Mouse (Mus musculus) NIH3T3 (cell line): Measurements from ENCODE around the gene Gm42688.

ENCODE experiments used
- DNase-seq: peaks from one replicate; pipeline ENCODE4 v3.0.0-alpha.2; 2012; ENCODE audit warnings: low read depth

Gene Gm42688

DNA sequence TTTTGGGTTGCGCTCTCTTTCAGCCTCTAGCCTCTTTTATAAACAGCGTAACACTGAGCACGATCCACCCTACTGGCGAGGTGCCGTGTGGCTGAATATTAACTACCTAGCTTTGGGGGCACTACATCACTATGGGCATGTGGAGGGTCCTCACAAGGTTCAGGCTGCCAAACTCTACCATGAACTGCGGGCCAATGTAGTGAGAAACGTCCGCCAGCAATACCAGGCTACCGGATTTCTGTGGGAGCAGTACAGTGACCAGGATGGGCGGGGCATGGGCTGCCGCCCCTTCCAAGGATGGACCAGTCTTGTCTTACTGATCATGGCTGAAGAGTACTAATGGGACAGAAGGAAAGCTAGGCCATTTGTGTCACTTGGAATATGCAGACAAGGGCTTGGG is 17.0 kb downstream of the Gm42688 start:
- no peak for DNase-seq

DNA sequence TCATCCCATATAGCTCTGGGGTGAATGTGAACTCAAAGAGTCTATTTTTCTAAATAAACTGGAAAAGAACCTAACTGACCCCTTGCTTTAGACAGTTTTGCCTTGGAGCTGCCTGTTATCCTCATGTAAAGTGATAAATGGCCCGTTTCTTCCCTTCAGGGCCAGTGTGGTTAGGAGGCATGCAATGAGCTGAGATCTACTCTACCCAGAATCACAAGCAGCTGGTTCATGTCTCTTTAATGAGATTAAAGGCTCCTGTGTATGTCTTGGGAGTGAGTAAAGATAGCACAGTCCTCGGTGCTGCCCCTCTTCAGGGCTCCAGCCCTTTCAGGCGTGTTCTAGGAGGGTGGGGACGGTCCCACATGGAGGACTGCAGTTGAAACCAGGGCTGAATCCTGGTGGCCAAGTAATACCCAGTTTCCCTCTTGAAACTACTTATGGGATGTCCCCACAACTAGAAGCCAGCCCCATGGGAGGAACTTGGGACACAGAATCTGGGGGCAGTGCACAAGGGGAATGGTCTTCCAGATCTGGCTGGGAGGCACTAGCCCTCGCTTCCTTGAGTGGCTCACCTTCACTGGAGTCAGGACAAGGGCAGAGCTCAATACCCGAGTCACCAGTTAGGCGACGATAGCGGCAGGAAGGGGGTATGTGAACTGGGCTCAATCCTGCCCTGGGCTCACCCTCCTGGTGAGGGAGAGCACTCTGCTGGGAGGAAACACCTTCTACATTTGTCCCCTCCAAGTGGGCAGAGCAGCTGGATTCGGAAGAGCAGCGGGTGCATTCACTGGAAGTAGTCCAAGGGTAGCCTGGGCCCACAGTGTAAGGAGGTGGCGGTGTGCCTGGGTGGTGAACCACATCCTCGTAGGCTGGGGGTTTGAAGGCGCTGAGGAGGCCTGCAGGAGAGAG is 17.7 kb downstream of the Gm42688 start:
- DNase-seq, result no peak

DNA sequence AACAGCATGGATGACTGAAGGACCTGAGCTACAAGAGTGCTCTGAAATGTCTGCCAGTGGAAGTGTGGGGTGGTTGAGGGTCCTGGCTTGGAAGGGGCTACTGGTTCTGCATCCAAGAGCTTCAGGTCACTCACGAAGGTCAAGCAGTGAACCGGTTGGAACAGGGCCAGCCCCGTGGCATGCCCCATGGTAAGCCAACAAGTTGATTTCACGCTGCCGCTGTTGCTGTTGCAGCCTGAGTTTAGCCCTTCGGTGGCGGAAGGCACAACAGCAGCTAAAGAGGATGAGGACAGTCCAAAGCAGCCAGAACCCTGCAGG is 18.3 kb downstream of the Gm42688 start:
- DNase-seq, result no peak

DNA sequence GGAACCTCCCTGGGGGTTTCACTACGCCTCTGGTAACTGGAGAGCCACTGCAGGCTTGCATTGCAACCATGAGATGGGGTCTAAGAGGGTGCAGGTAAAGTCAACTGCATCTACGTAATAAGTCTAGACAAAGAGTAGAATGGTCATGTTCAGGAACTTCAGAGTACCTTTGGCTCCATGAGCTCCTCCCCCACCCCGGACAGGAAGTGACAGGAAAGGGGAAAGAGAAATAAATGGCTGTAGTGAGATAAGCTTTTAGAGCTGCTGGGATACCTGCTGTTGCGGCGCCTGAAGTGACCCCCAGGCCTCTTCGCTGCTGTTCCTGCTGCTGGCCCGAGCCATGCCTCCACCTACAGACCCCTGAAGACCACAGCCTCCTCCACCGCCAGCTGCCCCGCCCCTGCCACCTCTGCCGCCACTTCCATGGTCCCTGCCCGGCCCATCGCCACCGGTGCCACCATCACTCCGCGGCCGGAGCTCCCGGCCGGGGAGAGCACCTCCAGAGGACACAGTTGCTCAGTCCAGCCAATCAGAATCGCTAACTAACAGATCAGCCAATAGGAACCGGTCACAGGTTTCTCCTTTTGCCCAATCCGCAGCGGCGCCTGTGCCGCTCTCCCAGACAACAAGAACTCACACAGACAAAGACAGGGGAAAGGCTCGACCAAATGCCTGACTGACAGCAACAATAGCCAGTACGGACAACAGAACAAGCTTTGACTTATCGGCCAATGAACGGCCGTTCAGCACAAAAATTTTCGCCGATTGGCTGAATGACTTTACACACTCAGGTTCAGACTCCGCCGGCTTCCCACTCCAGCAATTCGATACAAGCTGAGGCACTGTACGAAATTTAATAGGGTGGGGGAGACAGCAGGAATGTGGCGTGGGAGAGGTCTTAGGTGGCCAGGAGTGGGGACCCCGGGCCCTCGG is 19.8 kb downstream of the Gm42688 start, which contains the start of gene Wbp1:
TSS of gene Wbp1 (minus strand) at position 630 of the 933 bp plus-strand sequence.
- DNase-seq, result peak; percentile 99

DNA sequence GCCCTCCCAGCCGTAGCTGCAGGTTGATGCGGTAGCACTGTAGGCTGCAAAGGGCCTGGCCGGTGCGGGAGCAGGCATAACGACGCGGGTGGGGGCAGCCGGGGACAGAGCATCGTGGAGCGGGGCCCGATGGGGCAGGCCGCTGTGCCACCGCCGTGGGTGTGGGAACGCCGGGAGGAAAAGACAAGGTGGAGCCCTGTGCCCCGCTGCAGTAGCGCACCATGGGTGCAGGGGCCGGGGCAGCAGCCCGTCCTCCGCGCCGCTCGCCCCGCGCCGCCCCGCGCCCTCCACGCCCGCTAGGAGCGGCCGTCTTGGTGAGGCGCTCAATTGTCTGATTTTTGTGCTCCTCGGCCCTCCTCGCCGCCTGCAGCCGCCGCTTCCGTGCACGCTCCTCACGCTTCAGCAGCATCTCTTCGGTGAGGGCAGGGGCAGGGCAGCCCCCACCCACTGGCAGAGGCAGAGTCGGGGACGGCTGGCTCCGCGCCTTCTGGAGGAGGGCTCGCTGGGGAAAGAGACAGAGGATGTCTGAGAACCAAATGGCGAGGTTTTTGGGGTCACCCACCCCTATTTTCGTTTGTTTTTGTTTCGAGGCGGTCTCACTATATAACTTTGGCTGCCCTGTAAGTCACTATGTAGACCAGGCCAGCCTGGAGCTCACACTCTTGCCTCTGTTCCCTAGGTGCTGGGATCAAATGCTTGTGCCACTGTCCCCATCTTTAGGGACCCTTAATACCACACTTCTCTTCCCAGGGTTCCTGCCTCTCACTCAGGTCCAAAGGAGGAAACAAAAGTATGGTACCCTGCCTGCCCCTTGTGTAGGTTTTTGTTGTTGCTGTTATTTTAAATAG is 20.7 kb downstream of the Gm42688 start:
- no peak for DNase-seq

DNA sequence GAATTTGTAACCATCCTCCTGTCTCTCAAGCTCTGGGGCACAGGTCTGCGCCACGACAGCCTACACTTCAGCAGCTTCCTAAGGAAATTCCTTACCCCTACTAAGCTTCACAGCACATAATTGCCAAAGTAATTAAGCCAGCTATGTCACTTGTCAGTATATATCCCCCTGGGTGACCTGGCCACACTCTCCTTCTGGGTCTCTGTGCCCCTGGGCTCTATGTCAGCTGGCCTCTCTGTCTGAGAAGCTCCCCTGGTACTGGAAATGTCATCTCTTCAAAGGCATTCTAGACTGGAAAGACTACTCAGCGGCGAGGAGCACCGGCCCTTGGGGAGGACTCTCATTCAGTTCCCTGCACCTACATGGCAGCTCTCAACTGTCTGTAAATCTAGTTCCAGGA is 21.5 kb downstream of the Gm42688 start:
- no peak for DNase-seq

DNA sequence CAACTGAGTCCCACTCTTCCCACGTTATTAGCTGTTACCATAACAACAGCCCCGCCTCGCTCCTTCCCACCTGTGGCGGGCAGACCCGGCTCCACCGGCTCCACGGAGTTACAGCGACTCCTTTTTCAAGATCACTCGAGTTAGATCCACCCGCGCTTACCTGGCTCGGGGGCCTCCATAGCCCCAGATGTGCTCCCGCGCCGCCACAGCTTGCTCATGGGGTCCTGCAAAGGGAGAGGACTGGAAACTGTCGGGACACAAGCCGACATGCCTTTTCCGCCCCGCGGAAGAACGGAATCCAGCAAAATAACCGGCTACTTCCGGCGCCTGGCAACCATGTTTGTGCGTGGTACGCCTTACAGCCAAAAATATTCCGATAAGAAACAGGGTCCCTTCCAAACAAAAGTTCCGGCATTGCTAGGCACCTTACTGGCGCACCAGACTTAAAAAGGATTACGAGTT is 23.5 kb downstream of the Gm42688 start:
- DNase-seq, result peak; percentile 99

DNA sequence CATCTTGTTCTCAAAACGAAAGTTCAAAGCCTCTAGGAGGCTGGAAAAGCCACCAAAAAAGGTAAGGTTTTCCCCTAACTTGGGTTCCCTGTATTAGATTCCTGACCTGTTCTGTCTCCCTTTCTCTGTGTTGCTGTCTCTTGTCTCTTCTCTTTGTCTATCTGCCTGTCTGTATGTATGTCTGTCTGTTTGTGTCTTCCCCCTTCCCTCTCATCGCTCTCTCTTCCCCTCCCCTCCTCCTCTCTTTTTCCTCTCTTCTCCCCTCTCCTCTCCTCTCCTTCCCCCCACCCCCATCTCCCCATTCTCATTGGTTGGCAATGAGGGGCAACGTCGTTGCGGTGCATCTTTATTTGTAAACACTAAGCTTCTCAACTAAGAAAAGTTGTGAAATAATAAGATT is 23.9 kb downstream of the Gm42688 start, which contains the start of gene Ino80b:
TSS of gene Ino80b (minus strand) at position 101 of the 400 bp plus-strand sequence.
- no peak for DNase-seq

DNA sequence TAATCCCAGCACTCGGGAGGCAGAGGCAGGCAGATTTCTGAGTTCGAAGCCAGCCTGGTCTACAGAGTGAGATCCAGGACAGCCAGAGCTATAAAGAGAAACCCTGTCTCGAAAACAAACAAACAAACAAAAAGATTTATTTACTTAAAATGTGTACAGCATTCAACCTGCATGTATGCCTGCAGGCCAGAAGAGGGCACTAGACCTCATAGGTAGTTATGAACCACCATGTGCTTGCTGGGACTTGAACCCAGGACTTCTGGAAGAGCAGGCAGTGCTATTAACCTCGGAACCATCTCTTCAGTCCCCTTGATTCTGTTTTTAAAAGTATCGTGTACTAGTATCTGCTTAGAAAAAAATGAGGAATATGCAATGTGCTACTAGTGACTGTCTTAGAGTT is 26.0 kb downstream of the Gm42688 start:
- DNase-seq, result no peak

DNA sequence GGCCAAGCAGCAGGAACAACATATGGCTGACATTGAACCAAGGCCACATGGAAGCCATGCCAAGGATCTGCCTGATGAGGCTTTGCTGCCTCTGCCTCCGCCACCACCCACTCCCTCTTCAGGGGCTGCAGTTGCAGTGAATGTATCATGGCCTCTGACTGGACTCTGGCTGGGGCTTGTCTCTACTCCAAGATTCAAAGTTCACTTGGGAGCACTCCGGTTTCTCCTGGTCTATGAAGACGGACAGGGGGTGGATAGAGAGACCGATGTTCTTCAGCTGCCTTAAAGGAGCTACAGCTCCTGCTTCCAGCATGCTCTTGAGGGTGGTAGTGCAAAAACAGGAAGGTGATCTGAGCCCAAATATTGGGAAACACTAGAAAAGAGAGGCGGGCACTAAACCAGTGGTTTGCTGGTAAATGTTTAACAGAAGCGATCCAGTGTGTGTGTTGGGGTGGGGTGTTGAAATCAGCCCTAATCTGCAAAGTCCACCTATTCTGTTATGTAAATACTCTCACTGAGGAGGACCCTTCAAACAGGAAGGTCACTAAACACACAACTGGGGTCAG is 30.1 kb downstream of the Gm42688 start:
- peak; percentile 49 for DNase-seq

DNA sequence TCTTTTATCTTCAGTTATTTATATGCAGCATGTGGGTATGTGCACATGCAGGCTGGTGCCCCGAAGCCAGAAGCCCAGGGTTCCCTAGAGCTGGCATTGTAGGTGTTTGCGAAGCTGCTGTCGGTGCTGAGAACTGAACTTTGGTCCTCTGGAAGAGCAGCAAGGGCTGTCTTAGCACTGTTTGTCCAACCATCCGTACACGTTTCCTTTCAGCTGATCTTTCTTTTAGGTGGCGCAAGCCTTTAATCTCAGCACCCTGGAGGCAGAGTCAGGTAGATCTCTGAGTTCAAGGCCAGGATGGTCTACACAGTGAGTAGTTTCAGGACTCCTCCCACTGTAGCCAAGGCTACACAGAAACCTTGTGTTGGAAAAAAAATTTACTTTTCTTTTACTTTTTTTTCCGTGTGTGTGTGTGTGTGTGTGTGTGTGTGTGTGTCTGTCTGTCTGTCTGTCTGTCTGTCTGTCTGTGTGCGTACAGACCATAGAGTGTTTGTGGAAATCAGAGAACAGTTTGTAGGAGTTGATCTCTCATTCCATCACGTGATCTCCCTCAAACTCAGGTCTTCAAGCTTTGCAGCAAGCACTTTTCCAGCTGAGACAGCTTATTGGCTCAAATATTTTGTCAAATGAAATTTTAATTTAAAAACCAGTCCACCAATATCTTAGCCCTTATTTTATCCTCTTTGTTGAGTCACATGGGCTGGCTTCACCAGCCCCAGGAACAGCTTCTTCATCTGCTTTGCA is 30.9 kb downstream of the Gm42688 start:
- DNase-seq, result no peak

DNA sequence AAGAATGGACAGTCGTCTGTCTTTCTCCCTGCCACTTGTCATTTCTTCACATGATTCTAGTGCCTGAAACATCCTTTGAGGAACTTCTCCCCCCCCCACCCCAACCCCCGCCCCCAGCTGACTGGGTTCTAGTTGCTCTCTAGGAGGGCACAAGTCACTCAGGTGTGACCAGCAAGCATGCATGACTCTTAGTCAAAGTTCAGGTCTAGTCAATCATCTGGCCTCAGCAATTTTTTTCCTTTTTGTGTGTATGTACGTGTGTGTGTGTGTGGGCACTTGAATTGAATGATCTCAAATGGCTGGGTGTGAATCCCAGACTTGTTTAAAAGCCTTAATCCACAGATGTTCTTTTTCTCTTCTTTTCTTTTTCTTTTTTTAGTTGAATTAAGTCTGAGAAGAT is 32.8 kb downstream of the Gm42688 start:
- DNase-seq, result no peak

DNA sequence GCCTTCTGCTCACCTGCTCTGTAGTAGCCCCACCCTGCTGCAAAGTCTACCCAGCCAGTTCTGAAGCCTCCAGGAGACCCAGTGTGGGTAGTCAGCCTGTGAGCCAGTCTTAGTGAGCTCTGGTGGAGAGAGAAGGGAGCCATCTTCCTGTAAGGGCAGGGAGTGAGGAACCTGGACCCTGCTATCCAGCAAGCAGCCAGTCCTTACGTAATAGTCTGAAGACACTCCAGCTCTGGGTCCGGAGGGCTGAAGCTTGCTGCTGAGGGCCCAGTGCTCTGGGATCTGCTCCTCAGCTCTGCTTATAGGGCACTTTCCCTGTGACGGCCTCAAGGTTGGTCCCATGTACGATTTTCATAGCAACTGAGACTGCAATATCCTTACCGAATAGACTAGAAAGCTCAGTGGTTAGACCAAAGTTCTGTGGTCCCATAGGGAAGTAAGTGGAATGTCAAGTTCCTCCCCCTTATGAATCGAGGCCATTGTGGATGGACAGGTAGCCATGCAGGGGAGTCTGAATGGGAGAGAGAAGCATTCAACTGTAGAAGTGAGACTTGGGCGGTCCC is 33.6 kb downstream of the Gm42688 start, which contains the start of gene Rtkn:
TSS of gene Rtkn (plus strand) at position 513 of the 563 bp plus-strand sequence.
- DNase-seq, result no peak

DNA sequence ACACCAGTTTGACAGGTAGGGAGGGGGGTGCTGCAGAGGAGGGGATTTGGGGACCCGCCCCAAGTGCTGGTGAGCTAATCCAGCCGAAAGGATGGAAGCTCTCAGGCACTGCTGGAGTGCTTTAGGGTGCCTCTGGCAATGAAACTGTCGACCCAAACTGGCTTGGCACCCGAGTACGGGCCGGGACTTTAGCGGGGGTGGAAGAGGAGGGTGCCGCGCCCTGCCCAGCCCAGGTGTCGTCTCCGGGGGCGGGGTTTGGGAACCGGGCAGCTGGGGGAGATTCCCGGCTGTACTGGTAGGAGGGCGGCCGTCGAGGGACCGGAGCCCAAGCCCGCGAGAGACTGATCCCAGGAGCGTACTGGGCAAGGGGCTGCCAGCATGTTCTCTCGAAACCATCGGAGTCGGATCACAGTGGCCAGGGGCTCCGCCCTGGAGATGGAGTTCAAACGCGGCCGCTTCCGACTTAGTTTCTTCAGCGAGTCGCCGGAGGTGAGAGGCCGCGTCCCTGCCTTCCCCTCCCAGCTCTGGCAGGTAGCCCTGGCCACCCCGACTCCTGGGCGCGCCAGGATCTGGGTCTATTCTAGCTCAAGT is 34.2 kb downstream of the Gm42688 start:
- DNase-seq, result peak; percentile 43

DNA sequence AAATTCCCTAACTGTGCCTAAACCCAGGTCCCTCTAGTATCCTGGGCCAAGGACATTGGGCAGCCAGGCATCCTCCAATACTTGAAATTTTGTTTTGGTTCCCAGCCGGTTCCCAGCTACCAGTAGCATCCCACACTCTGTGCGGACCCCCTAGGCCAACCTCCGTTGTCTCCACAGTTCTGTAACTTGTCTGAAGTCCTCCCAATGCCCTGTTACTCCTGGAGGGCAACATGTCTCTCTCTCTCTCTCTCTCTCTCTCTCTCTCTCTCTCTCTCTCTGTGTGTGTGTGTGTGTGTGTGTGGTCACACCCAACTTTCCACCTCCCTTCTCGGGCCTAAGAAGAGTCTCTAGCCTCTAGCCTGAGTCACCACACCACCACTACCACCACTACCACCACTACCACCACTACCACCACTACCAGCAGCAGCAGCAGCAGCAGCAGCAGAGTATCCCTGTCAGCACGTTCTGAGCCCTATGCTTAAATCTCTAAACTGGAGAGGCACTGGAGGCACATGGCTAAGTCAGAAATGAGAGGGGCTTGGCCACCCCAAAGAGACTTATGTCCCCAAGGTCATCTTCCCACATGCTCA is 35.0 kb downstream of the Gm42688 start:
- DNase-seq, result peak; percentile 77

DNA sequence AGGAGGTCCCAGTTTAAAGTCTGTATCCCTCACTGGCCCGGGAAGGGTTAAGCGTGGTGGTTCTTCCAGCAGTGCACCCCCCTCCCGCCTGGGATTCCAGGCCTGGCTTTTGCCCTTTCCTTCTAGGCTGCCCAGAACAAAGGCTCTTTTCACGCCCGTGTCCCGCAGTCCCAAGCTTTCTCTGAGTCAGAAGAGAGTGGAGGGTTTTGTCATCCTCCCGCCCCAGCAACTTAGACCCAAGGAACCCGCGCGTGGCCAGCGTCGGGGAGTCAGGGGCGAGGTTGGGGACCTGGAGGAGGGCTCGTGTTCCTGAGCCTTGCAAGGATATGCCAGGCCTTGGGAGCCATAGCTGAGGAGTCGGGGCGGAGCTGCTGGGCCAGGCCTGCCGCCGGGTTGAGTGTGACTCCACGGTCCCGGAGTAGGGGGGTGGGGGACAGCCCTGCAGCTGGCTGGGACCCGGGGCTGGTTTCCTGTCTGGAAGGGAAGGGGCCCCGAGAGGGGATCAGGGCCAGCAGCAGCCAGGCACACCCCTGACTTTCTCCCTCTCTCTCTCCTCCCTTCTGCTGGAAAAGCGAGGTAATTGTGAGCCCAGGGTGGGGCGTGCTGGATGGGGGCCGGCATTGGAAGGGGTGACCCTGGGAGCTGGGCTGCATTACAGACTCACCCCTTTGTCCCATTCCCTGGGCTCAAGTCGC is 35.6 kb downstream of the Gm42688 start:
- DNase-seq, result peak; percentile 84

DNA sequence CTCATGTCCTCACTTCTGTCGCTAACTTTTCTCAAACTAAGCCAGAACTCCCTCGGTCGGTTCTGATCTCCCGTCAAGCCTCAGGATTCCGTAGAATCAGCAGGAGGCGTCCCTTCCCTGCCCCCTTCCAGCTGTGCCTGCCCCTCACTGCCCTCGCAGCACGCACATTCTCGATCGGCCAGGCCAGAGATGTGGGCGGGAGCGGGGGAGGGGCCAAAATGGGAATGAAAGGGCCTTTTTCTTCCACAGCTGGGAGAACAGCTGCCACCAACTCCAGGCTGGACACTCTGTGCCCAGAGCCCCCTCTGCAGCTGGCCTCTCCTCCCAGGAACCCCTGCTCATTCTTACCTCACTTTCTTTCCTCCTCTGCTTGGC is 36.1 kb downstream of the Gm42688 start:
- peak; percentile 97 for DNase-seq

DNA sequence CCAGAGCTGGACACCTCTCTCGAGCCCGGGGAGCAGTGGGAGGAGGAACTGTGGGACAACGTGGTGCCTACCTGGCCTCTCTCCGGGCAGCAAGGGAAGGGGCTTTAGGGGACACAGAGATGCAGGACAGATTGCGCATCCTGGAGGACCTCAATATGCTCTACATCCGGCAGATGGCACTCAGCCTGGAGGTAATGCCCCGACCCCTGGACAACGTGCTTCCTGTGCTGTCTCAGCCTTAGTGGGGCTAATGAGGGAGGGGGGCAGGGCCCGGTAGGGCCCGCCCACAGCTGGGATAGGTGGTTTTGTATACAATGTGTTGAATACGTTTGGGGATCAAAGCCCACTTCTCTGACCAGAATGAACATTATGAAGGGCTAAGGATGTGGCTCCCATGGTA is 36.6 kb downstream of the Gm42688 start:
- DNase-seq, result peak; percentile 81

DNA sequence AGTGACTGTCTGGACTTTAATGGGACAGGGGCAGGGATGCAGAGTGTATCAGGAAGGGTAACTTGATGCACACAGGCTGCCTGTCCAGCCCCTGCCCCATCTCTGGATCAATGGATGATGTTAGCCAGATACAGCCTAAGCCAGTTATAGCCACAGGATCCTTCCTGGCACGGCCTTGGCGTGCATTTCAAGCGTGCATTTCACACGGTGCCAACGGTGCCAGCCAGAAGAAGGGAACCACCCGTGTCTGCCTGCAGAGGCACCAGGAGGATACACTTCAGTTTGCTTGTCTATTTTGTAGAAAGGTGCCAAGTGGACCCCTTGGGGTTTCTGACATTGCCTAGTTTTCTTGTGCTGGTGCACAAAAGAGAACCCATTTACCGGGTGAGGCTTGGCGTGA is 38.6 kb downstream of the Gm42688 start:
- DNase-seq, result no peak
